Mouse (Mus musculus) spleen, postnatal 4 days (tissue): ENCODE data around the gene Rpp25l.
A peak's percentile ranks its signal among the peaks of the same experiment; 100 is the strongest.
"Not testable (repeated sequence)": the region's sequence is repeated elsewhere in the genome, so short reads cannot be mapped to it uniquely, and the experiment has no call there.

ENCODE experiments used
- DNase-seq, 2 experiments: peaks; one replicate each; pipeline ENCODE4 v3.0.0; 2022; ENCODE audit warnings: low spot score in 2 of 2

Rpp25l gene

DNA sequence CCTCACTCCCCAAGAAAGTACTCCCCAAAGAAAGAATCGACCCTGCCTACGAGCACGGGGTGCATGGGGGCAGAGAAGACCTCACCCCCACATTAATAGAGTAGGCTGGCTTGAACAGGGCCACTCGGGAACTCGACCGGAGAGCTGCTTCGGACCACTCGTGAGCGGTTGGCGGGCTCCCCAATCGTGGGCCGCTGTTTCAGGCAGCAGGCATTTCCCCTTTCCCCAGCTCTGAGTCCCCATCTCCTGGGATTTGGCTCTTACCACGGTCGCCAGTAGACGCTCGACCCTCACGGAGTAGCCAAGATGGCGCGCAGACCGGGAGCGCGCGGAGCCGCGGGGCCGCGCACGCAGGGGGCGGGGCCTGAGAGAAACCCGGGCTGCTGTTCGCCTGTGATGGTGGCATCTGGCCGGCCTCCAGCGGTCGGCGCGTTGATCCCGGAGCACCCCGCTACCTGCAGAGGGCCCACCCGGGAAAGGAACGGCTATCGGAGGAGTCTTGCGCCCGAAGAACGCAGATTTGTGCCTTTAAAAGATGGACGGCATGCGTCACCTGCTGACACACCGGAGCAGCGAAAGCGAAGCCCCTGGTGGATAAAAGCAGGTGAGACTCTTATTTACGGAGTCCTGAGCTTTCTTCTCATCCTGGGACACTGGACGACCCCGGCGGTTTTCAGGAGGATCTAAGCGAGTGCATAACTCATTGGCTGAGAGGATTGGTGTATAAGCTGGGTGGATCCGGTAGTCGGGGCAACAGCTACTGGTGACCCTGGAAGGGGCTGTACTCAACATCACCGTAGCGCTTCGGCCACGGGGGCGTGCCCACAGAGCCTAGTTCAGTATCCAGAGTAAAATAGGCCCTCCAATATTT is at the start of gene Rpp25l:
Gene Rpp25l, minus strand, starts transcription at position 338 of the 871 bp plus-strand sequence.
- DNase-seq: peak; percentile 85 to 94

DNA sequence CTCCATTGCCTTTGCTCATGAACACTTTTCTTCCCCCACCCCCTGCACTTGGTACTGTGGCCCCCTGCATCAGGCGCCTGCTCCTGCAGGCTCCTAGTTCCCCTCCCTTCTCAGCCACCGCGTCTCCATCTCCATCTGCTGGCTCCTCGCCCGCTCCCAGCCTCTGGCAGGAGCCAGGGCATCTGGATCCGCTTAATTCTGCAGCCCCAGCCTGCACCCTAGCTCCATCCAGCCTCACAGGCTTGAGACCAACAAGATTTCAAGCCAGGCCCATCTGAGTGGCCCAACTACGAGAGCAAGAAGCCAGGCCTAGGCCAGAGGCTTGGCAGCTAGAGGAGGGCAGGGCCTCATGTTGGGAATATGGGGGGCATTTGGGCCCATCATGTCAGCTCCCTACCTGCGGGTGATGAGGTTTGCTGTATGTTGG is 49.4 kb upstream of the Rpp25l start:
- DNase-seq: not testable (repeated sequence)

DNA sequence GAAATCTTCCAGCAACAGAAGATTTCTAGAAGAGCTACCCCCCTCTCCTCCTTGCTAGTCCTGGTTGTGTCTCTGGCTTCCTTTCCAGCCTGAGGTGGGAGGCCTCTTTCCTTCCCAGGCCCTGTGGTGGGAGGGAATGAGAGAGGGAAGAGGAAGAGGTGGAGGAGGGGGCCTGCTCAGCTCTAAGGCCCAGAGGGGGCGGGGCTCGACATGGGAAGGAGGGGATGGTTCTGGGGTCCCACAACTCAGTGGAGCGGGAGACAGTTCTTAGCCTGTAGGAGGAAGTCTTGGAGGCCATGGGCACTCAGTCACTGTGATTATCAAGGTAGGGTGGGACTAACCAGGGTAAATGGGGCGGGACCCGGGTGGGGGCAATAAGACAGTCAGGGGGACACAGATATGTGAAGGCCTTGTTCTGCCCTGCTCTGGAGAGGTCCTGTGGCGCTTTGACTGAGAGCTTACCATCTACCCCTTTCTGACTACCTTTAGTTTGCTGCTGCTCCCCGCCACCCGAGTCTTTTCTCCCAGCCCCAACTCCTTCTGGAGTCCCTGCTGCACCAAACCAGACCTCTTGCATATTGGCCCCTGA is 48.9 kb upstream of the Rpp25l start:
- DNase-seq: no peak

DNA sequence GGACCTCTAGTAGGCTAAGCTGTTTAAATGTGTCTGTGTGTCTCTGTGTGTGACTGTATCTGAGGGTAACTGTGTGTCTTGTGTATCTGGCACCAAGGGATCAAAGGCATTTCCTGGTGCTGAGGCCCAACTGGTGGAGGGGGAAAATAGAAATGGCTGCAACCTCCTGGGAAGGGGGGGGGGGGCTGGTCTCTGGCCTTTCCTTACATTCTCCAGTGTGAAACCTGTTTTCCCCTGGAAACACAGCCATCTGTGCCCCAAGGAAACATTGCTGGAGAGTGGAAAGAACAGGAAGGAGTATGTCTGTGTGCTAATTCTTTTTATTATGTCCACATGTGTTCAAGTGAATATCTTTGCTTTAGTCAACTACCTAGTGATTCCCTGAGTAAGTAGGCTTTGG is 48.3 kb upstream of the Rpp25l start:
- no peak for DNase-seq

DNA sequence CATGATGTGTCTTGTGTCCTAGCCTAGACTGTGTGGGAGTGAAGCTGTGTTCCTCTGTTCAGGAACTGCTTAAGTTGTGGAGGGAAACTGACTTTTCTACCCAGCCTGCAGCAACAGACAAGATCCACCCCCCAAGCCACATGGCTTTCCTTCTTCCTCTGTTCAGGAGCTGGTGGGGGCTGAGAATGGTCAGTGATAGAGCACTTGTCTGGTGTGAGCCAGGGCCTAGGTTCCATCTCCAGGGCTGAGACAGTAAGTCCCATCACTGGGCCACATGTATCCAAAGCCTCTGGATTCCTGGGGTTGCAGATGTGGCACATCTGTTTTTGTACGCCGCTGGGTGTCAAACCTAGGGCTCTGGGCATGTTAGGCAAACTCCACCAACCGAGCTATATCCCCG is 47.6 kb upstream of the Rpp25l start:
- no peak for DNase-seq

DNA sequence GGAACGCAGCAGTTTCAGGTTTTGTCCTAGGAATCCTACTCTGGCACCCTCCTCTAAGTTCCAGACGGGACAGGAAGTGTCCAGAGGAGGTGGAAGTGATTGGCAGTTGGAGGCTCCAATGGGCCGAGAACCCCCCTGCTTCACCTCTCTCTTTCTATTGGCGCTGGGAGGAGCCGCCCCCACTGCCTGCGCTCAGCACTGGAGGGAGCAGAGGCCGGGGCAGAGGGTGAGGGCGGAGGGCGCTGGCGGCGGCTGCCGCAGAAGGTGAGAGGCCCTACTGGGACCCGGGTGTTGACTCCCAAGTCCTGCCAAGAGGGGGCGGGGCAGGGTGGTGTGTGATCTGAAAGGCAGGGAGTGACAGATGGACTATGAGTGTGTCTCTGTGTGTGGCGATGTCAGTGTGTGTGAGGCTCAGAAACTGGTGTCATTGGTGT is 47.0 kb upstream of the Rpp25l start:
- DNase-seq: peak; percentile 70 to 83

DNA sequence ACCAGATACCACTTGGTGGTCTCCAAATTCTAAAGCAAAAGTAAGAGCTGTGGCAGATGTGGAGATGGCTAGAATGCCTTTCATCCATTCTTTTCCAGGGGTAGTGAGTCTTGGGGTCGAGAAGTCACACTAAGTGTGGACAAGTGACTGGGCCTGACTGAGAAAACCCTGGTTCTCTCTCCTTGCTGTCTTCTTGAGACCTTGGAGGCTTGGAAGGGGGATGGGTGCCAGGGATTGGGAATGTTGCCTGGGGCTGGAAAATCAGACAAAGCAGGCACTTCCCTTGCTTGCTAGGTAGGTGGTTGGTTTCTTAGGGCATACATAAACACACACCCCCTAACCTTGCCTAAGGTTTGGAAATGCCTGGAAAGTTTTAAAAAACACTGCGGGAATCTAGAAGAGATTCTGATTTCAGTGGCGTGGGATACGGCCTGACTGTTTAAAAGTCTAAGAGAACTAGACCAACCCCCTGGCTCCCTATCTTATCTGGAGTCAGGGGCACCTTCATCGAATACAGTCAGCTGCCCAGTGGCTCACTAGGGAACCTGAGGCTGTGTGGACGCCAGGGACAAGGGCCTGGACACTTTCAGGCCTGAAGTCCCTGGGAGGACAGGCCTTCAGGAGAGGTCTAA is 46.4 kb upstream of the Rpp25l start:
- peak in 1 of 2 experiments; percentile 58 for DNase-seq

DNA sequence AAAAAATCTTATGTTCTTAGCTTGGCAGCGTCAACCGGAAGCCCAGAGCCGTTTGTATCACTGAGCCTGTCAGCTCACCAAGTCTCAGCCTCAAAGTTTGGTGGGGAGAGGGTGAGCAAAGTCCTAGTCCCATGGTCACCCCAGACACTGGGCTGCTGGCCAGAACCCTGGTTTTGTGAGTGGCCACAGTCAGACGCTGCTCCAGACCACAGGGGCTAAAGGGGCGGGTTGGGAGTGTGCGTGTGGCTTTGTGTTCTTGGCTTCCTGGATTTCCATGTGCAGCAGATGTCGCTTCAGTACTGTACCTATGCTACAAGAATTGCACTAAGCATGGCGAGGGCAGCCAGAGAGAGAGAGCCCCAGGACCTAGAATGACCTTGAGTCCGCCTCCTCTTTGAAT is 45.9 kb upstream of the Rpp25l start:
- no peak for DNase-seq

DNA sequence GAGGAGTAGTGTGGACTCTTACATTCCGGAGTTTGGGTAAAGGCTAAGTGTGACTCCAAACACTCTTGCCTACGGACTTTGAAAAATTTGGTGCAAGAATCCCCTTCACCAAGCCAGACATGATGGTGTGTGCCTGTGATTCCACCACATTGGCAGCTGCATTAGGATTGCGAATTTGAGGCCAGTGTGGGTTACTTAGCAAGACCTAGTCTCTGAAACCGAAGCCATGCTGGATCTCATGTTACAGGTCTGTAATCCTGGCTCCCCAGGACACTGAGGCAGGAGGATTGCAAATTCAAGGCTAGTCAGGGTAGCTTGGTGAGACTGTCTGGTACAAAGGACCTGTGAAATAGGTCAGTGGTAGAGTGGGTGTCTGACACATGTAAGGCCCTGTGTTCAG is 45.4 kb upstream of the Rpp25l start:
- DNase-seq: no peak

DNA sequence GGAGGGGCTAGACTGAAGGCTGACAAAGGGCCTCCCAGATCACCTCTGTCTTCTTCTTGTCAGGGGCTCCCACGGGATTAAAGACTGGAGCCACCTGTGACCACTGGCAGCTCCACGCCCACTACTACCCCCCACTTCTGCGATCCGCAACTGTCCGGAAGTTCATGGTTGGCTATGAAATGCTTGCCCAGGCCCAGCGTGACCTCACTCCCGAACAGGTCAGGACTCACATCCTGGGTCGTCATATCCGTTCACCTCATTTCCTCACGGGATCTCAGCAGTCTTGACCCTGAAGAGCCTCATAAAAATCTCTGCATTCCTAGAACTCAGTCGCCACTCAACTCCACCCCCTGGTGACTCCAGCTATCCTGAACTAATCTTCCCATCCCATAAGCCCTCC is 44.7 kb upstream of the Rpp25l start:
- no peak for DNase-seq

DNA sequence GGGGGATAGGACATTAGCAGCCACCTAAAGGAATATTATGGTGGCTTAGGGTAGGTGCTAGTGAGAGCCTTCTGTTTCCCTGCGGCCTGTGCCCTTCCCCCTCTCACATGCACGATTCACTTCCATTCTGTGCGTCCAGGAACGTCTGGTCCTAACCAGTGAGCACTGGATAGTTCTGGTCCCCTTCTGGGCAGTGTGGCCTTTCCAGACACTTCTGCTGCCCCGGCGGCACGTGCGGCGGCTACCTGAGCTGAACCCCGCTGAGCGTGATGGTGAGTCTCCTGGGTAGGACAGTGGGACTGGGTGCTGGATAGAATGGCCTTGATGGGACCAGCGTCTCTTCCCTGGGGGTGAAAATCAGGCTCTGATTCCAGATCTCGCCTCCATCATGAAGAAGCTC is 44.0 kb upstream of the Rpp25l start:
- peak in 1 of 2 experiments; percentile 60 for DNase-seq

DNA sequence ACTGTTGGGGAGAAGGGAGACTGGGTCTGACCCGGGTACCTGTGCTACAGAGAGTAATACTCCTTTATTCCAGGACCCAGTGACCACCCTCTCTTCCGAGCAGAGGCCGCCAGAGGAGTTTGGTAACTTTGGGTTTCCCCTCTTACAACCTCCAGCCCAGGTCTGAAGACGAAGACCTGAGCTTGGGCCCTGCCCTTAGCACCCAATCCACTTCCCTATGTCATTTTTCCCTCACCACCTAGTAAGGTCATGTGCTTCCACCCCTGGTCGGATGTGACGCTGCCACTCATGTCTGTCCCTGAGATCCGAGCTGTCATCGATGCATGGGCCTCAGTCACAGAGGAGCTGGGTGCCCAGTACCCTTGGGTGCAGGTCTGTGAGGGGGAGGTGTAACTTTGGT is 43.1 kb upstream of the Rpp25l start:
- peak in 1 of 2 experiments; percentile 61 for DNase-seq

DNA sequence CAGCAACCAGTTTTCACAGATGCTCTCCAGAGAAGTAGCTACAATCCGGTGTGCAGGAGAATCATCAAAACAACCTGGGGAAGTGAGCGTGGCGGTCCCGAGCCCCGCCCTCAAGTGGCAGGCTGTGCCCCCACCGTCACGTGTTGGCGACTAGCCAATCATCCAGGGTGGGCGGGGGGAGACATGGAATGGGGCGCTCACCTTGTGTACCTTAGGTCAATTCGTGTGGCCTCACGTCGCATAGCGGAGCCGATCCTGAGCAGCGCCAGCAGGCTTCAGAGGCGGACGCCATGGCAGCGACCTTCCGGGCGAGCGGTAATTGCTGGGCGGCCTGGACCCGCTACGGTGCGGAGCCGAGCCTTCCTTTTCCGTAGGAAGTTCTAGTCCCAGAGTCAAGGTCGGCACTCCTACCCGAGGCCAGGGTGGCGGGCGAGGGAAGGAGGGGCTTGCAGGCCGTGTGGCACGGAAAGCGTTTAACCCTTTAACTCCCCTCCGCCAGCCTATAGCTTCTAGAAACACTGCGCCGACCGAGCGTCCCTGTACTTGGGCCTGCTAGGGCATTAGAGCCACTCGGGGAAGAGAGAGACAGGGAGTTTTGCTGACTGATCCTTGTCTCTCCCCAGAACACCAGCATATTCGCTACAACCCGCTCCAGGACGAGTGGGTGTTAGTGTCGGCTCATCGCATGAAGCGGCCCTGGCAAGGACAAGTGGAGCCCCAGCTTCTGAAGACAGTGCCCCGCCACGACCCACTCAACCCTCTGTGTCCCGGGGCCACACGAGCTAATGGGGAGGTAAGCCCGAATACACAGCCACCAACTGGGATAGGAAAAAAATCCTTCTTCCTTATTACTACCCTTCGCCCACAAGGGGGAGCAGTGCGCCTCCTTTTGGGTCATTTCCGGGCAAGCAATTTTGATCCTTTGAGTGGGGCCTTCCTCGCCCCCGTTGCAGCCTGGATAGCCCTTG is 42.3 kb upstream of the Rpp25l start, which contains the start of gene Sigmar1:
Gene Sigmar1, minus strand, starts transcription at position 820 of the 968 bp plus-strand sequence.
- peak; percentile 85 to 91 for DNase-seq

DNA sequence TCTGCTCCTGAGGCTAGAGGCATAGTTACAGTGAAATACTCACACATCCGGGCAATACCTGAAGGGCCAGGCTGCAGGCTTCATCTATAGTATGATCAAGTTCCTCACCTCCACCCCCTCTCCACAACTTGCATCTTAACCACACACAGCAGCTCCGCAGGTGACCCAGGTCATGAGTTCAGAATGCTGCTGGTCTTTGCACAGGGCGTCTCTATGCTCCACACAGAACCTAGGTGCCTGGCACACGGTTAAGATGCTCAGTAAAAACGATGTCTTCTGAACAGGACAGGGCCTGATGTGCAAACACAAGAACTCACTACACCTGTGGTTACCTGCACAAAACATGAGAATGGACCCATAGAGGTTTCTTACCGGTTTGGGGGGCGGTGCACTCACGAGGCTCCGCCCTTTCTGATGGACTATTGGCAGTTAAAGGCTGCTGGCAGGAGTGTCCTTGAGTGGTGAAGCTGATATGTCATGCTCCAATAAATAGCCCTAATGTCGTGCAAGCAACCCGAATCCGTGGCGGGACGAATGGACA is 41.5 kb upstream of the Rpp25l start, which contains the start of gene Galt:
Gene Galt, plus strand, starts transcription at position 432 of the 541 bp plus-strand sequence.
- DNase-seq: peak in 1 of 2 experiments; percentile 59

DNA sequence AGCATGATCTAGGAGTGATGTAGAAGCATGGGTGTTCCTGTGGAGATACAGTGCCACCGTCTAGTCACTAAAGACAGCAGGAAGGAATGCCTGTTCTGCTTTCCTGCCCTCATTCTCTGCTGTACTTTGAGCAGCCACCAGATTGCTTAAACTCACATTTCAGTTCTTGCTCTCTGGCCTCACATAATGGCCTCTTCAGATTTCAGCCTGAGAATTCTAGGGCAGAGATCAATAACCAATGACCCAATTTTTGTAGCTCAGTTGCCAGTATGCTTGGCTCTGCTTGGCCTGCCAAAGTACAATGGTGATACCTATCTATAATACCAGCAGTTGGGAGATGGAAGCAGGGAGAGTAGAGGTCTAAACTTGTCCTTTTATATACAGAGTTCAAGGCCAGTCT is 31.7 kb upstream of the Rpp25l start:
- DNase-seq: no peak

DNA sequence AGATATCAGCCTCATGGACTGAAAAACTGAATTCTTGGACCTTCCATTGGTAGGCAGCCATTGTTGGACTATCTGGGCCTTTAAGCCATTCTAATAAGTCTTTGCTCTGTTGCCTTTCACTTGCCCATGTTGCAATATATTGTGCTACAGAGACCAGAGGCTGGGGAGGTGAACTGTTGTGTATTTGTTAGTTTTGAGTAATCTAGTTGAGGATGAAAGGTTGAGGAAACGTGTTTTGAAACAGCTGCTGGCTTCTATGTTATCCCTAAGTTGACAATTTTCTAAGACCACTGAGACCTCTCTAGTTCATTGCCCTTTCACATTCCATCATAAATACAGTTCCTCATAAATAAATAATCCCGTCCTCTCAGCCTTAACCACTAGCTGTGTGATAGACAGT is 30.8 kb upstream of the Rpp25l start:
- DNase-seq: no peak

DNA sequence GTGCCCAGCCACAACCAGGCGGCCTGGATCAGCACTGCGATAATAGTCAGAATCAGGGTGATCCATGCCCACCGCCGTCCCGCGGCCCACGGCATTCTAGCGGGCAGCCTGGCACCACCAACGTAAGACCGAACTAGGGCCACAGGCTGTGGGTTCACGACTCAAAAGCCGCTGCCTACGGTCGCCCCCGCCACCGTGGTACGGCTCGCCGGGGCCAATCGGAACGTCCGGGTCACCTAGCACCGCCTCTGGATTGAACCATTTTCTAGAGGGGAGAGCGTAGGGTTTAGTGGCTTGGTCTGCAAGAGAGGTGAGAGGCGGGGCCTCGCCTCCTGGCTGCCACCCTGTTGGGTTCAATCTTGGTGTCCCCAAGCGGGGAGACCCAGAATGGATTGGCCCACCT is 27.8 kb upstream of the Rpp25l start:
- peak; percentile 87 to 91 for DNase-seq

DNA sequence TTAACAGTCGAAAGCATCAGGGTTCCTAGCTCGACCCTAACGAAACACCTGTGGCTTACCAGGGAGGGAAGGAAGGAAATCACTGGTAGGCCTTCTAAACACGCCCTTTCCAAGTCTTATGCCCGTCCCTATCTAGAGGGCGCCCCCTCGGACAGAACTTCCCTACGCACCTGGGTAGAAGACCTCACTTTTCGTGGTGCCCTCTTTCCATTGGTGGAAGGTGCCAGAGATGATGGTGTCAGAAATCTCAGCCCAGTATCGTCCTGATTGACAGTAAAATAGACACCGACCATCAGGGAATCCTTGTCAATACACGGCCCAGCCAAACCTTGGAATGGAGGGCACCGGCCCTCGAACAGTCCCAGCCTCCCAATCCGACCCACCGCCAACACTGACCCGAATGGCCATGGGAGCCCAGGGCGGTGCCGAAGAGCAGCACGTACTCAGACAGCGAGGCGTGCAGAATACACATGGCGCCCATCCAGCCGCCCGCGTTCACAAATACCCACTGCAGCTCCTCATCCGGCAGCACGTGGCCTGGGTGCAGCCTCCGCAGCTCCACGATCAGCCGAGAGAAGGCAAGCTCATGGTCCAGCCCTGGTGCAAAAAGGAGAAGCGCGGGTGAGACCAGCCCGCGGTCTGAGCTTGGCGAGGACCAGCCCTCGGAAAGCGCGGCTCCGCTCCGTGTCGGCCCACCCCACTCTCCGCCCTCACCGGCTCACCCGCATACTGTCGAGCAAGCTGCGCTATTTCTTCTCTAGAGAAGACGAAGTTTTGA is 27.2 kb upstream of the Rpp25l start:
- DNase-seq: peak; percentile 56 to 63

DNA sequence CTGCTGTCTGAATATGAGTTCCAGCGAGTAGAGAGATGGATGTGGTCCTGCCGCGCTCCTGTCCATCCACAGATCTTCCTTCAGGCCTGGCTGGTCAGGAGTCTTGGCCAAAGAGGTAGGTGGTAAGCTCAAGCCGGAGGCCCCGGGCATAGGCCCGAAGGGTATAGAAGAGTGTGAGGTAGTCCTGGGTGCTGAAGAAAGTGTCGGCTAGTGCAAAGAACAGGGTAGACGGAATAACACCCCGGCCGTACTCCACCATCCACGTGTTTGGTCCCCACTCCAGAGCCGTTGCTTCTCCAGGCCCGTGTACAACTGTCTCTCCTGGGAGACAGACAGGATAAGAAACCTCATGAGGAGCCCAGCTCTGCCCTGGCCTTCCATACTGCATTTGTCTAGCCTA is 25.9 kb upstream of the Rpp25l start:
- peak in 1 of 2 experiments; percentile 56 for DNase-seq

DNA sequence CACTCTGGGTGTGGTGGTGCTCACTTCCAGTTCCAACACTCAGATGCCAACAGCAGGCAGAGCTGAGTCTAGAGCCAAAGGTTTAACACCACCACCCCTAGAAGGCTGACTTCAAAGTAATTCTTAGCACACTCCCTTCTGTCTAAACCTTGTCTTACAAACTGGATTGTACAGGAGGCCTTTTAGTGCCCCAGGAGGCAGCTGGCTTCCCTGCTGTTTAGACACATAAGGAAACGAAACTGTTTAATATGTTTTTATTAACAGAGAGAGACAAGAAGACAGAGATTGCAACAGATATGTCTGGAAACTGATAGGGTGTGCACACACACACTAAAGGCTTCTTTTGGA is 24.9 kb upstream of the Rpp25l start:
- no peak for DNase-seq
